Mouse (Mus musculus) liver, postnatal 0 days (tissue): ENCODE results near the gene Zfp541. TPM values are rescaled to one million over a fixed set of nuclear protein-coding genes. Genes with fewer than 3 reads are reported as not detected.

Experiments
- ATAC-seq: fragments of 200-750 bp; cut with Nextera tagmentation; 2 replicates; pipeline ENCODE4 v1.8.0; 2017; ENCODE audit warnings: mild to moderate bottlenecking, moderate library complexity
- DNase-seq: peaks from one replicate; pipeline ENCODE4 v3.0.0-alpha.2; 2016
- H3K27ac ChIP-seq: fragments of 300-500 bp; sonication (generic); 2 replicates; pipeline ENCODE4 v1.5.1; 2014; ENCODE audit warnings: antibody characterized with exemption, moderate library complexity, mild to moderate bottlenecking, low read depth
- H3K27me3 ChIP-seq: fragments of 300-500 bp; sonication (generic); 2 replicates; pipeline ENCODE4 v1.6.1; 2014; ENCODE audit warnings: low read length, control low read depth, mixed read lengths; ENCODE audit not compliant: insufficient read depth
- H3K36me3 ChIP-seq: fragments of 300-500 bp; sonication (generic); replicated peaks from 2 replicates; pipeline ENCODE4 v1.6.1; 2014; ENCODE audit warnings: mild to moderate bottlenecking, control low read depth, low read length, moderate library complexity, mixed read lengths; ENCODE audit not compliant: insufficient read depth
- H3K4me1 ChIP-seq: fragments of 300-500 bp; sonication (generic); 2 replicates; pipeline ENCODE4 v1.6.1; 2014; ENCODE audit warnings: antibody characterized with exemption, mild to moderate bottlenecking, control low read depth; ENCODE audit not compliant: insufficient read depth
- H3K4me2 ChIP-seq: fragments of 300-500 bp; sonication (generic); 2 replicates; pipeline ENCODE4 v1.6.1; 2014; ENCODE audit warnings: low read depth, mild to moderate bottlenecking, low read length, moderate library complexity, mixed read lengths
- H3K4me3 ChIP-seq: fragments of 300-500 bp; sonication (generic); 2 replicates; pipeline ENCODE4 v1.5.1; 2014; ENCODE audit warnings: low read depth, low read length
- H3K9ac ChIP-seq: fragments of 300-500 bp; sonication (generic); replicated peaks from 2 replicates; pipeline ENCODE4 v1.6.1; 2014; ENCODE audit warnings: mild to moderate bottlenecking, moderate library complexity
- H3K9me3 ChIP-seq: fragments of 300-500 bp; sonication (generic); 2 replicates; pipeline ENCODE4 v1.6.1; 2016; ENCODE audit warnings: mild to moderate bottlenecking, control low read depth, low read length, mixed read lengths
- CTCF ChIP-seq: sonication (generic); IDR thresholded peaks from 2 replicates; pipeline ENCODE4 v1.5.1; 2016; ENCODE audit warnings: antibody characterized with exemption, low read depth
- EP300 ChIP-seq: IDR thresholded peaks from 2 replicates; pipeline ENCODE4 v1.6.1; 2016; ENCODE audit warnings: antibody characterized with exemption, low read depth, mild to moderate bottlenecking
- WGBS: fragments of 180-500 bp; shearing (Covaris S2); extraction: QIAGEN DNeasy Blood & Tissue Kit; methylation state at CpG from one replicate; pipeline ENCODE4 v1.1.7; 2014; ENCODE audit not compliant: insufficient replicate concordance; 5-methylcytosine and 5-hydroxymethylcytosine counted together
- polyA plus RNA-seq: library from polyadenylated mRNA; unstranded; fragments of >200 nt; fragmentation: Nextera tagmentation; extraction: Ambion mirVana; gene quantifications from 2 replicates; pipeline ENCODE4 v1.2.1, GENCODE M21; 2015

The Zfp541 gene
- polyA plus RNA-seq, 1 experiment from 2014 or later = not detected

DNA sequence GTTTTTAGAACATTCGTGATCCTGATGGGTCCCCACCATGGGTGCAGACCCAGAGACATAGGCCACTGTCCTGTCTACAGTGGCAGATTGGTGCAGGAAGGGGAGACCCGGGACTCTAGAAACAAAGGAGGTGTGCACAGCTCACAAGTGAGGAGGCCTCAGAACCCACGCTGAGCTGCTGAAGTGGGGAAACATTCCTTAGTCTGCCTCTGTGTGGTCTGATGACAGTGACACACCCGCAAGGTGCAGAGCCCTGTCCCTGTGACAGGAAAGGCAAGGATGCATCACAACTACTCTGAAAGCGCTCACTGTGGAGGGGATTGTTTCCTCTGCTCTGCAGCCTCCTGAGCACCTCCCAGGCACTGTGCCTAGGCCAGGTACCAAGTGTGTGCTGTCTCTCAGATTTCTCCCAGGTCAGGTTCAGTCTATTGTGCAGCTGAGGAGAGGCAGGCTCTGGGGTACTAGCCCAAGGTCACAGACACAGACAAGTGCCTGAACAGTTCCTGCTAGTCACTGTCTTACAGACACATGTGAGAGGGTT is 41.1 kb downstream of the Zfp541 start:
- Histone ChIP-seq H3K9ac (no peak overlapping the region), H3K4me1 (peaks cover 21% of the 10 kb centered on the region), H3K9me3 (no peaks in the 10 kb centered on the region), H3K4me3 (no peak overlapping the region), H3K27me3 (no peaks in the 10 kb centered on the region), H3K36me3 (peaks cover 44% of the 10 kb centered on the region), H3K27ac (no peak overlapping the region), H3K4me2 (no peak overlapping the region)
- TF ChIP-seq CTCF (no peak), EP300 (no peak)
- 90% methylated on average over 5 of the region's 5 CpGs for WGBS
- no peak for DNase-seq
- ATAC-seq = no peak

DNA sequence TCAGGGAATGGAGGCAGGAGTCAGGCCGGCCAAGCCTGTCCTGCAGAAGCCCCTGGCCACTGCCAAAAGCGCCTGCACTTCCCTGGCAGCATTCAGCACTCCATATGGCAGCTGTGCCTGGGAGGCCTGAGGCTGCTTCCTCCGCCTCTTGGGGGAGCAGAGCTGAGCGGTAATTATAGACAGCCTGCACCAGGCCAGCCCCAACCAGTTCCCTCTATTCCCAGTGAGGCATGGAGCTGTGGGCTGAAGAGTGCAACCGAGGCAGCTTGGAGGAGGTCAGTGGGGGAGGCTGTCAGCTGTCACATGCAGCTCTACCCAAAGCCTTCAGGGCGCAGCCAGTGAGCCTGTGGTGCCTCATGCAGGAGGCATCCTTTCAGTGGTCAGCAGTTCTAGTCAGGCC is 42.1 kb downstream of the Zfp541 start:
- H3K36me3 ChIP-seq = peaks cover 53% of the 10 kb centered on the region
- 81% methylated on average over 6 of the region's 6 CpGs for WGBS
- no peak for ATAC-seq
- H3K9ac ChIP-seq = no peak overlapping the region
- H3K27ac ChIP-seq = no peak overlapping the region
- peaks cover 20% of the 10 kb centered on the region for H3K4me1 ChIP-seq
- no peak overlapping the region for H3K4me2 ChIP-seq
- no peak overlapping the region for H3K4me3 ChIP-seq
- no peaks in the 10 kb centered on the region for H3K27me3 ChIP-seq
- DNase-seq = no peak
- no peaks in the 10 kb centered on the region for H3K9me3 ChIP-seq
- no peak for TF ChIP-seq CTCF
- TF ChIP-seq EP300 = no peak

- no peaks in the 10 kb centered on the region for H3K9me3 ChIP-seq
- WGBS = 90% methylated on average over 7 of the region's 7 CpGs
Observed at GRCm38 (mm10) chr7:16104611-16105388, 43.2 kb downstream of the Zfp541 start.

GRCm38 (mm10) chr7:16108886-16109542 is 47.4 kb downstream of the Zfp541 start:
- Histone ChIP-seq H3K9me3 (no peaks in the 10 kb centered on the region), H3K9ac (no peak overlapping the region), H3K4me3 (no peak overlapping the region), H3K36me3 (peaks cover 77% of the 10 kb centered on the region), H3K4me2 (no peak overlapping the region), H3K27ac (no peak overlapping the region), H3K4me1 (no peaks in the 10 kb centered on the region), H3K27me3 (no peaks in the 10 kb centered on the region)
- DNase-seq = no peak
- TF ChIP-seq EP300 (no peak), CTCF (no peak)
- ATAC-seq = no peak
- WGBS = 93% methylated on average over 9 of the region's 9 CpGs

More at GRCm38 (mm10) chr7:16104611-16105388, 43.2 kb downstream of the Zfp541 start:
- TF ChIP-seq CTCF (no peak), EP300 (no peak)
- Histone ChIP-seq H3K4me1 (peaks cover 10% of the 10 kb centered on the region), H3K4me3 (no peak overlapping the region), H3K9ac (no peak overlapping the region), H3K27me3 (no peaks in the 10 kb centered on the region), H3K27ac (no peak overlapping the region), H3K36me3 (peaks cover 63% of the 10 kb centered on the region), H3K4me2 (no peak overlapping the region)
- DNase-seq = no peak
- no peak for ATAC-seq

DNA sequence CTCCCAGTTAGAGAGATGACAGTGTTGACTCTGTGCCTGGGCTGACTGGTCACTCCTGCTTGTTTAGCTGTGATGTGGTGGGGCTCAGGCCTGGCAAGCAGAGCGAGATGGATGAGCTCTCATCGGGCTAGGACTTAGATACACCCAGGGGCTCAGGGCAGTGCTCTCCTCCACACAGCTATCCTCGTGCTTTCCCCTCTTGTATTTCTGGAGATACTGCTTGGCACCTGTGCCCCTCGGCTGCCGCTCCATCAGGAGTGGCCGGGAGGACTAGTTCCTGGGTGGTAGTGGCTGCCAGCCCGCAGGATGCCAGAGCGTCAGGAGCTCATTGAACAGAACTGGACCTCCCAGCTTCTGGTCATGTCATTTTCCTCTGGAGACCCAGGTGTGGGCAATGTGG is 48.5 kb downstream of the Zfp541 start:
- no peak overlapping the region for H3K4me3 ChIP-seq
- H3K9ac ChIP-seq = no peak overlapping the region
- TF ChIP-seq CTCF (no peak), EP300 (no peak)
- no peak for DNase-seq
- no peaks in the 10 kb centered on the region for H3K9me3 ChIP-seq
- no peak overlapping the region for H3K27ac ChIP-seq
- H3K36me3 ChIP-seq = peaks cover 78% of the 10 kb centered on the region
- 93% methylated on average over 8 of the region's 8 CpGs for WGBS
- no peaks in the 10 kb centered on the region for H3K27me3 ChIP-seq
- no peak for ATAC-seq
- H3K4me2 ChIP-seq = no peak overlapping the region
- no peaks in the 10 kb centered on the region for H3K4me1 ChIP-seq

- no peak overlapping the region for H3K27ac ChIP-seq
- no peaks in the 10 kb centered on the region for H3K4me1 ChIP-seq
- H3K9ac ChIP-seq = no peak overlapping the region
- H3K36me3 ChIP-seq = peaks cover 89% of the 10 kb centered on the region
- DNase-seq = no peak
- no peak for TF ChIP-seq CTCF
- TF ChIP-seq EP300 = no peak
- H3K27me3 ChIP-seq = no peaks in the 10 kb centered on the region
- no peak overlapping the region for H3K4me2 ChIP-seq
- 85% methylated on average over 7 of the region's 7 CpGs for WGBS
- no peaks in the 10 kb centered on the region for H3K9me3 ChIP-seq
- ATAC-seq = no peak
- H3K4me3 ChIP-seq = no peak overlapping the region
Observed at GRCm38 (mm10) chr7:16111284-16112090, 49.9 kb downstream of the Zfp541 start.
